Mouse (Mus musculus): ENCODE data around the gene Dlg2.

Dlg2 gene

GRCm38 (mm10) chr7:91188211-91188610 lies 711.7 kb downstream of the Dlg2 start:
- POLR2A ChIA-PET = no interaction called here
- CTCF ChIA-PET = no interaction called here

GRCm38 (mm10) chr7:91199372-91199771 lies 722.9 kb downstream of the Dlg2 start:
- ChIA-PET CTCF (no interaction called here), POLR2A (no interaction called here)

GRCm38 (mm10) chr7:91208083-91208852 lies 731.8 kb downstream of the Dlg2 start:
- ChIA-PET CTCF (no interaction called here), POLR2A (no interaction called here)

- ChIA-PET CTCF (no interaction called here), POLR2A (no interaction called here)
These were observed 732.5 kb downstream of the Dlg2 start for GRCm38 (mm10) chr7:91208973-91209372.

- CTCF ChIA-PET = no interaction called here
- POLR2A ChIA-PET = no interaction called here
These were observed 735.8 kb downstream of the Dlg2 start for GRCm38 (mm10) chr7:91212236-91212635.

- POLR2A ChIA-PET = no interaction called here
These were observed 738.4 kb downstream of the Dlg2 start for GRCm38 (mm10) chr7:91214921-91215320.

GRCm38 (mm10) chr7:91218321-91218987 lies 742.0 kb downstream of the Dlg2 start:
- ChIA-PET POLR2A (no interaction called here), CTCF (interaction anchor here in 1 of 4 experiments (0.6 kb wide), 1 partner anchor 1539 kb away, joined by 9 read pairs; no protein-coding TSS in a partner anchor)

More at GRCm38 (mm10) chr7:91214921-91215320, 738.4 kb downstream of the Dlg2 start:
- CTCF ChIA-PET = no interaction called here

- CTCF ChIA-PET = interaction anchor here in 3 of 4 experiments (0.6 to 1.5 kb wide), 5 partner anchors 10 to 714 kb away, joined by 3 to 6 read pairs (median 4); no protein-coding TSS in a partner anchor
- POLR2A ChIA-PET = interaction anchor here in 1 of 4 experiments (1.6 kb wide), 1 partner anchor 751 kb away, joined by 3 read pairs; the partner anchor contains the start of gene Tmem126b
These were observed 750.0 kb downstream of the Dlg2 start for GRCm38 (mm10) chr7:91226442-91226841.

- POLR2A ChIA-PET = no interaction called here
- CTCF ChIA-PET = no interaction called here
These were observed 765.2 kb downstream of the Dlg2 start for GRCm38 (mm10) chr7:91241718-91242117.

GRCm38 (mm10) chr7:91261672-91262030 lies 785.2 kb downstream of the Dlg2 start:
- ChIA-PET POLR2A (no interaction called here), CTCF (no interaction called here)

GRCm38 (mm10) chr7:91262031-91262951 lies 785.8 kb downstream of the Dlg2 start:
- POLR2A ChIA-PET = no interaction called here

GRCm38 (mm10) chr7:91262998-91263397 lies 786.5 kb downstream of the Dlg2 start:
- POLR2A ChIA-PET = no interaction called here
- CTCF ChIA-PET = interaction anchor here in 1 of 4 experiments (0.6 kb wide), 1 partner anchor 711 kb away, joined by 3 read pairs; no protein-coding TSS in a partner anchor

More at GRCm38 (mm10) chr7:91262031-91262951, 785.8 kb downstream of the Dlg2 start:
- CTCF ChIA-PET = no interaction called here

- POLR2A ChIA-PET = no interaction called here
- CTCF ChIA-PET = no interaction called here
These were observed 791.3 kb downstream of the Dlg2 start for GRCm38 (mm10) chr7:91267764-91268163.

GRCm38 (mm10) chr7:91284167-91284566 lies 807.7 kb downstream of the Dlg2 start:
- ChIA-PET POLR2A (no interaction called here), CTCF (no interaction called here)

- ChIA-PET CTCF (no interaction called here), POLR2A (no interaction called here)
These were observed 811.9 kb downstream of the Dlg2 start for GRCm38 (mm10) chr7:91288324-91288723.

GRCm38 (mm10) chr7:91296127-91296526 lies 819.7 kb downstream of the Dlg2 start:
- ChIA-PET CTCF (no interaction called here), POLR2A (no interaction called here)

GRCm38 (mm10) chr7:91311177-91311576 lies 834.7 kb downstream of the Dlg2 start:
- POLR2A ChIA-PET = no interaction called here
- CTCF ChIA-PET = interaction anchor here in 1 of 4 experiments (1.4 kb wide), 1 partner anchor 120 kb away, joined by 3 read pairs; no protein-coding TSS in a partner anchor

GRCm38 (mm10) chr7:91345073-91345472 lies 868.6 kb downstream of the Dlg2 start:
- ChIA-PET CTCF (no interaction called here), POLR2A (no interaction called here)

- ChIA-PET CTCF (interaction anchor here in 1 of 4 experiments (0.6 kb wide), 1 partner anchor 24 kb away, joined by 3 read pairs; no protein-coding TSS in a partner anchor), POLR2A (no interaction called here)
These were observed 893.4 kb downstream of the Dlg2 start for GRCm38 (mm10) chr7:91369821-91370321.

- ChIA-PET CTCF (no interaction called here), POLR2A (no interaction called here)
These were observed 905.8 kb downstream of the Dlg2 start for GRCm38 (mm10) chr7:91382281-91382680.

Measured in embryonic stem cell, embryonic (primary cell).